Mouse (Mus musculus) brain, embryonic 14.5 days (tissue): ENCODE measurements around the gene Prdx1. TPM values are rescaled to one million over a fixed set of nuclear protein-coding genes. Genes with fewer than 3 reads are reported as not detected.

ENCODE experiments used
- DNase-seq: peaks from one replicate; pipeline ENCODE4 v3.0.0-alpha.2; 2011; ENCODE audit warnings: low read depth
- CTCF ChIP-seq: fragments of 200-500 bp; IDR thresholded peaks from 2 replicates; pipeline ENCODE4 v1.5.1; 2012; ENCODE audit warnings: inconsistent platforms, mild to moderate bottlenecking, moderate library complexity, borderline replicate concordance; ENCODE audit not compliant: insufficient read depth, insufficient read length; ENCODE audit errors: extremely low read depth
- POLR2A ChIP-seq: fragments of 200-500 bp; IDR thresholded peaks from 2 replicates; pipeline ENCODE4 v1.6.1; 2012; ENCODE audit warnings: mild to moderate bottlenecking, inconsistent platforms, borderline replicate concordance; ENCODE audit not compliant: poor library complexity, insufficient read depth, insufficient read length, severe bottlenecking; ENCODE audit errors: extremely low read depth
- polyA plus RNA-seq: library from polyadenylated mRNA; depleted of rRNA; stranded (reverse); fragments of >200 nt; gene quantifications from 2 replicates; pipeline ENCODE4 v1.2.3, GENCODE M21; 2012

Gene Prdx1
- polyA plus RNA-seq, 1 experiment, result 148 TPM

- peak; percentile 100 for DNase-seq
- peak; percentile 29; the same call in 1 of the 2 replicates for TF ChIP-seq POLR2A
- TF ChIP-seq CTCF, result no peak
These were observed 22.9 kb downstream of the Prdx1 start, which contains the start of the genes Mmachc and Ccdc163 for GRCm38 (mm10) chr4:116708201-116708764. Mmachc (minus strand) TSS chr4:116708406. Ccdc163 (plus strand) TSS chr4:116708509.

DNA sequence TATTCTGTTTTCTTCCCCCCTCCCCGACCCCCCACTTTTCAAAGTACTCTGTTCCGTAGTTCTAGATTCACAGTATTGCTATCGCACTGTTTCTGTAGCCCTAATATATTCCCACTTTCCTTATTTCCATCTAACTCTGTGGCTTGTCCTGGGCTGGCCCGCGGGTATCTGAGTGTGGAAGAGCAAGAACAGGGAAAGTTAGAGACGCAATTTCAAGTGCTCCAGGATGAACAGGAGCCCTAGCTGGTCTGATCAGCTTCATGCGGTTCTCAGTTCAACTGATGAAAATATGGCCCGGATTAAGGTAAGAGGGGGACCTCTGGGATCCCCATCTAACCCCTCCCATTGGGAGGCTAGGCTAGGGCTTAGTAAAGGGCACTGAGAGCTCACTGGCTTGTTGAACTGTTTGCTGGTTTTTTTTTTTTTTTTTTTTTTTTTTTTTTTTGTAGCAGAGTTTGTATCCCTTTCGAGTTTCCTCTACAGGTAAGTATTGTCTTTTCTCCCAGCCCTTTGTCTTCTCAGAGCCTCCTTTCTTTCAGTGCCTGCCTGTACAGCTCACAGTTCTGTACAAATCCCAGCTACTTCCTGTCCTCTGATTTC is 23.5 kb downstream of the Prdx1 start:
- DNase-seq, result no peak
- TF ChIP-seq POLR2A, result no peak
- TF ChIP-seq CTCF, result no peak

- no peak for TF ChIP-seq POLR2A
- no peak for TF ChIP-seq CTCF
- DNase-seq, result no peak
These were observed 24.8 kb downstream of the Prdx1 start for GRCm38 (mm10) chr4:116710154-116710553.

DNA sequence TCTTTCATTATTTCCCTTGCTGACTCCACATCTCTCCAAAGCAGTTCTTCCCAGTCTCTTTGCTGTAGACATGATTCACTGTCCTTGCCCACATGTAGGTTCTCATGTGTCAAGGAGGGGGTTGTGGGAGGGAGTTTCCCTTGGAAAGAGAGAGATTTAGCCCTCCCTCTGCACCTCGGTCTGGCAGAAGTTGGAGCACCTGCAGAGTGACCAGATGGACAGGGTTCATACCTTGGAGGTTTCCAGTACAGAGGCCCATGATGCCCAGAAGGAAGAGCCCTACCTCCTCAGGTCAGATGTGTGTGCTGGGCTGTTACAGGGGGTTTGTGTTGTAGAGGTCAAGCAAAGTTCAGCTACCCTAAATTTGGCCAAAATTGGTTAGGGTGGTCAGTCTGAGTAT is 27.2 kb downstream of the Prdx1 start:
- DNase-seq, result no peak
- no peak for TF ChIP-seq POLR2A
- no peak for TF ChIP-seq CTCF

- DNase-seq, result peak; percentile 91
- TF ChIP-seq POLR2A, result no peak
- TF ChIP-seq CTCF, result peak; percentile 77; the same call in 1 of the 2 replicates
These were observed 34.1 kb downstream of the Prdx1 start for GRCm38 (mm10) chr4:116719396-116719795.

GRCm38 (mm10) chr4:116720343-116721097 is 35.2 kb downstream of the Prdx1 start, which contains the start of gene Tesk2:
Tesk2 (plus strand) TSS chr4:116720948.
- TF ChIP-seq CTCF (no peak), POLR2A (peak; percentile 41; the same call in 1 of the 2 replicates)
- DNase-seq, result peak; percentile 99

- TF ChIP-seq CTCF (no peak), POLR2A (no peak)
These were observed 35.8 kb downstream of the Prdx1 start for GRCm38 (mm10) chr4:116721098-116721628.

GRCm38 (mm10) chr4:116722230-116722629 is 36.9 kb downstream of the Prdx1 start:
- DNase-seq, result no peak
- TF ChIP-seq POLR2A (no peak), CTCF (no peak)

More at GRCm38 (mm10) chr4:116721098-116721628, 35.8 kb downstream of the Prdx1 start:
- no peak for DNase-seq

GRCm38 (mm10) chr4:116725444-116725843 is 40.1 kb downstream of the Prdx1 start:
- no peak for TF ChIP-seq POLR2A
- no peak for DNase-seq

DNA sequence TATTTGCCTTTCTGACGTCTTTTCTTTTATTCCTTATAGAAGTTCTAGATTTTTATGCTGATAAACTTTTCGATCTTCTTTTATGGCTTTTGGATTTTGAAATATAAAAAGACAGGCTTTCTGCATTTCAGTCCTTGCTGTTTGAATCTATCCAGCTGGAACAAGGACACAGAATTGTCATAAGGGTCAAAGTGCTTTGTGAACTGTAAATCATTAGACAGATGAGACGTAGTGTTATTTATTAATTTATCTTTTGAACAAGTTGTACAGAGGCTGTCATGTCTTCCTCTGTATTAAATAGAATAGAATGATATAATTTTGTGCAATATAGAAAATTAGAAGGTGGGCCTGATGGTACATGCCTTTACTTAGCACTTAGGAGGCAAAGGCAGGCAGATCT is 42.1 kb downstream of the Prdx1 start:
- TF ChIP-seq POLR2A (no peak), CTCF (no peak)
- no peak for DNase-seq

DNA sequence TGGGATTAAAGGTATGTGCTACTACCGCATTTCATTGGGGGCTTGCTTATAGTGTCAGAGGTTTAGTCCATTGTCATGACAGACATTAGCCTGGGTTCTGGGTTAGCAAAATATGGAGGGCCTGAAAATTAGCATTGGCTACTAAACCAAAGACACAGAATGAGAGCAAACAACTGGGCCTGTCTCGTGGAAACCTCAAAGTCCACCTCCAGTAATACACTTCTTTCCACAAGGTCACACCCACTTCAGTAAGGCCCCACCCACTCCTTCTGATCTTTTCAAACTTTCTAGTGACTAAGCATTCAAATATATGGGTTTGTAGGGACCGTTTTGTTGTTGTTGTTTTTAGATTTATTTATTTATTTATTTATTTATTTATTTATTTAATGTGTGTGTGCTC is 44.2 kb downstream of the Prdx1 start:
- TF ChIP-seq POLR2A (no peak), CTCF (no peak)
- DNase-seq, result no peak
